Mouse (Mus musculus) thymus, adult 2 months (tissue): ENCODE data around the gene Tnp1. TPM values are rescaled to one million over a fixed set of nuclear protein-coding genes. Genes with fewer than 3 reads are reported as not detected.

Source experiments
- DNase-seq: peaks from one replicate; pipeline ENCODE4 v3.0.0; 2021
- H3K27ac ChIP-seq: fragments of 200-500 bp; 2 replicates; pipeline ENCODE4 v1.5.1; 2012; ENCODE audit warnings: low read length, control low read depth; ENCODE audit not compliant: control insufficient read depth, insufficient read depth
- H3K27me3 ChIP-seq: fragments of 200-500 bp; 2 replicates; pipeline ENCODE4 v1.6.1; 2012; ENCODE audit warnings: mild to moderate bottlenecking, low read length, moderate library complexity, mixed read lengths; ENCODE audit not compliant: control insufficient read depth, insufficient read depth
- H3K36me3 ChIP-seq: fragments of 200-500 bp; 2 replicates; pipeline ENCODE4 v1.6.1; 2012; ENCODE audit warnings: mild to moderate bottlenecking, low read length, moderate library complexity; ENCODE audit not compliant: control insufficient read depth, insufficient read depth
- H3K4me1 ChIP-seq: fragments of 200-500 bp; replicated peaks from 2 replicates; pipeline ENCODE4 v1.6.1; 2012; ENCODE audit warnings: low read length; ENCODE audit not compliant: control insufficient read depth, insufficient read depth
- H3K4me3 ChIP-seq: fragments of 200-500 bp; 2 replicates; pipeline ENCODE4 v1.5.1; 2012; ENCODE audit warnings: mild to moderate bottlenecking, low read length, control low read depth, moderate library complexity; ENCODE audit not compliant: control insufficient read depth, insufficient read depth
- CTCF ChIP-seq: fragments of 200-500 bp; IDR thresholded peaks from 2 replicates; pipeline ENCODE4 v1.5.1; 2012; ENCODE audit warnings: mild to moderate bottlenecking, control low read depth, low read length, moderate library complexity, borderline replicate concordance; ENCODE audit not compliant: control insufficient read depth, poor library complexity, insufficient read depth; ENCODE audit errors: extremely low read depth
- POLR2A ChIP-seq: fragments of 200-500 bp; IDR thresholded peaks from 2 replicates; pipeline ENCODE4 v1.6.1; 2012; ENCODE audit warnings: mild to moderate bottlenecking, low read length, control low read depth, moderate library complexity; ENCODE audit not compliant: control insufficient read depth, poor library complexity, insufficient read depth; ENCODE audit errors: extremely low read depth
- WGBS: fragments of 180-500 bp; shearing (Covaris S2); methylation state at CpG from one replicate; pipeline ENCODE4 v1.1.7; 2018; 5-methylcytosine and 5-hydroxymethylcytosine counted together
- polyA plus RNA-seq: library from polyadenylated mRNA; depleted of rRNA; stranded (reverse); fragments of >200 nt; gene quantifications from 2 replicates; pipeline ENCODE4 v1.2.3, GENCODE M21; 2012; rRNA removed

The Tnp1 gene
- polyA plus RNA-seq, 1 experiment = 1.4 TPM

DNA sequence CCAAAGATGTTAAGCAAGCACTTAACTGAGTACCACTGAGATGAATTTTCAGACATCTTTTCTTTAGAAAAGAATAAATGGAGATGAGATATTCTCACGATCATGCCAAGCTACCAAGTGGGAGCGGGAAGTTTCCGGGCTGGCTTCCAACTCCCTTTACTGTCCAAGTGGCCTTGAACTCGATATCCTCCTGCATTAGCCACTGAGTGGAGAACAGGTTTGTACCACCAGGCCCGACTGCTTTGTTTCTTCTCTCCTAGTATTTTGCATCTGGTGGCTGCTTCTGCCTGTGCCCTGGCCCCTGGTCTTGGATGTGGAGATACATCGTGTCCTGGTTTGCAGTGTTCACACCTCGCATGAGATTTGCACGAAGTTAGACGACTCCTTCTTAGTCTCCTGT lies 45.2 kb downstream of the Tnp1 start:
- no peak for TF ChIP-seq CTCF
- TF ChIP-seq POLR2A = no peak
- H3K36me3 ChIP-seq = no peaks in the 10 kb centered on the region
- DNase-seq = no peak
- WGBS = 94% methylated on average over 9 of the region's 9 CpGs
- no peaks in the 10 kb centered on the region for H3K27me3 ChIP-seq
- no peaks in the 10 kb centered on the region for H3K4me1 ChIP-seq
- H3K27ac ChIP-seq = no peak overlapping the region
- no peak overlapping the region for H3K4me3 ChIP-seq

DNA sequence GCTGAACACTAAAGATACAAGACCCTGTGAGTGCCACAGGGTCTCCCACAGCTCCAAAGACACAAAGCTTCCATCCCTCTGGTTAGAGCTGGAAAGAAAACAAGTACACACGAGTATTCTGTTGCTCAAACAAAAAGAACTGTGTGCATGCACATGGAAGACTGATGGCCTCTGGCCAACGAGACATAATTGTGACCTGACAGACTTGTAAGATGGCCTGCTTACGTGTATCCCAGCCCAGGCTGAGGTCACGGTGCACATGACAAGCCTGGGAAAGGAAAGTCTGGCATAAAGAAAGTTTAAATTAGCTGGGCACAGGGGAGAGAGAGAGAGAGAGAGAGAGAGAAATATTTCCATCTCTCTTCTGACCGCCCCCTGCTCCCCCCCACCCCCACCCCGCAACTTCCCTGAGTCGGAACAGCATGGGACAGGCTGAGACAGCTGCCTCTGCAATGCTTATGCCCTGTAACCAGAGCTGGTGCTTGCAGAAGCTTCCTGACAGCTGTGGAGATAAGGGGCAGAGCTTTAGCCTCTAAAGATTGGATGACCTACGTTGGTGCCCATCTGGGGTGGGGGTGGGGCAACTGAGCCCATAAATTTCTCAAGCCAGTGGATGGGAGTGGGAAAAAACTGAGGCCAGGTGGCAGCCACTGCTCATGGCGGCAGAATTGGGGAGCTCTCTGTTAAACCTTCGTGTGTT lies 46.4 kb downstream of the Tnp1 start:
- H3K36me3 ChIP-seq = no peaks in the 10 kb centered on the region
- no peak for DNase-seq
- H3K27me3 ChIP-seq = no peaks in the 10 kb centered on the region
- H3K4me1 ChIP-seq = no peaks in the 10 kb centered on the region
- 64% methylated on average over 10 of the region's 10 CpGs for WGBS
- no peak overlapping the region for H3K4me3 ChIP-seq
- no peak overlapping the region for H3K27ac ChIP-seq
- TF ChIP-seq CTCF (no peak), POLR2A (no peak)

DNA sequence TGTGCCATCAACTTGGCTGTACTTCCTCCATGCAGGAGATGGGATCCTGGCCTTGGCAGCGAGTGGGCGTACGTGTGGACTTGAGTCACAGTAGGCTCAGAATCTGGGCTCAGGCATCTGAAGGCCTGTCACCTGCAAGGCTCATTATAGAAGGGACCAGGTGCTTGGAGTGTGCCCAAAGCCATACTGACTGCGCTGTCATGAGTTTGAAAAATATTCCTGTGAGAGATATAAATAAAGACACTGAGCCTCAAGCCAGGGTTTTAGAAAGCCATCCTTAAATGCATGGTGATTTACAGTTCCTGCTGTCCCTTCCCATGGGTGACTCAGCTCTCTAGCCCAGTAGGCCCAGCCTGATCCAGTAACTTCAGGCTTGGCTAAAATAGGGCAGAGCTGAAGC lies 49.3 kb downstream of the Tnp1 start:
- no peak for DNase-seq
- H3K4me3 ChIP-seq = no peak overlapping the region
- no peak overlapping the region for H3K27ac ChIP-seq
- 94% methylated on average over 4 of the region's 4 CpGs for WGBS
- no peaks in the 10 kb centered on the region for H3K4me1 ChIP-seq
- TF ChIP-seq POLR2A (no peak), CTCF (no peak)
- no peaks in the 10 kb centered on the region for H3K27me3 ChIP-seq
- H3K36me3 ChIP-seq = no peaks in the 10 kb centered on the region

Other genes starting within 250 kb of the Tnp1 start
- 13.3 and 16.4 TPM in 2 replicates for gene Igfbp2, start 191.4 kb downstream of the Tnp1 start, polyA plus RNA-seq
- gene Igfbp5, start 141.0 kb downstream of the Tnp1 start, polyA plus RNA-seq = 27.0 and 58.3 TPM in 2 replicates